Mouse (Mus musculus) fat pad, adult 2 months (tissue): ENCODE results near the gene Peak1.
"Not testable (repeated sequence)": the region's sequence is repeated elsewhere in the genome, so short reads cannot be mapped to it uniquely, and the experiment has no call there.

Source experiments
- DNase-seq: peaks from one replicate; pipeline ENCODE4 v3.0.0-alpha.2; 2011; ENCODE audit warnings: low read depth, low spot score; ENCODE audit errors: extremely low read depth

Gene Peak1

GRCm38 (mm10) chr9:56417948-56418737 is at the start of gene Peak1, which contains the start of gene Hmg20a:
Gene Peak1, minus strand, starts transcription at chr9:56418067.
Gene Hmg20a, plus strand, starts transcription at chr9:56418609.
- DNase-seq = peak; percentile 85

- DNase-seq = no peak
Measured at GRCm38 (mm10) chr9:56466251-56466650, 48.4 kb upstream of the Peak1 start.

GRCm38 (mm10) chr9:56464863-56465654 is 47.2 kb upstream of the Peak1 start:
- peak; percentile 45 for DNase-seq

DNA sequence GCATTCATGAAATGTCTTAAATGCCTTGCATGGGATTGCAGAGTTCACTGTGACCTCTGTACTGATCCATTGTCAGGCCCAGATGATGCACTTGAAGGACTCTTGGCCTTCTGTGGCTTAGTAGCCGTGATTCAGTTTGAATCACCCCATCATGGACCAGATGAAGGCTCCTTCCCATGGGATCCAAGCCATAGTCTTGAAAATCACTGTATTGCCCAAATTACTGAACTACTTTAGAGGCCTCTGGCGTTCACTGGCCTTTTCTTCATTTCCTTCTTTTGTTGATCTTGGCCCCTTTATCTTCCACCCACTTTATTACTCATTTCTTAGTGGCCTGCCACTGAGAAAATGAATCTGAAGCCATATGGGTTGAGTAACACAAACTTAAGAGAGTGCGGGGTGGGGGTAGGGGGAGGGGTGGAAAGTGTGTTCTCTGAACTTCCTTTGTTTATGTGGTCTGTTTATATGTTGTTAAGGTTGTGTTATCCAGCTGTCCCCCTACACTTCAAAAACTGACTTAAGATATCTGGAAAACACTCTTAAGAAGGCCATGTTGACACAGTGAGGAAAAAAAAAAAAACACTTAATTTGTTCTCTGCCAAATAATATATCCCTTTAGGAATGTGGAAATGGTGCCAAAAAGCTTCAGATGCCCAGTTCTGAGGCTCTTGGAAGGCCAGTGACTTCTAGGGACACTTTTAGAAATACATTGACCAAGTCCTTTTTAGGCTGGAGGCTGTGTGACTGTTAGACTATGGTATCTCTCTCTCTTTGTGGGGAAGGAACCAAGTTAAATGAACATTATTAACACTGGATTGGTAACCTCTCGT is 46.0 kb upstream of the Peak1 start:
- DNase-seq = no peak

GRCm38 (mm10) chr9:56463046-56463445 is 45.2 kb upstream of the Peak1 start:
- DNase-seq = no peak

DNA sequence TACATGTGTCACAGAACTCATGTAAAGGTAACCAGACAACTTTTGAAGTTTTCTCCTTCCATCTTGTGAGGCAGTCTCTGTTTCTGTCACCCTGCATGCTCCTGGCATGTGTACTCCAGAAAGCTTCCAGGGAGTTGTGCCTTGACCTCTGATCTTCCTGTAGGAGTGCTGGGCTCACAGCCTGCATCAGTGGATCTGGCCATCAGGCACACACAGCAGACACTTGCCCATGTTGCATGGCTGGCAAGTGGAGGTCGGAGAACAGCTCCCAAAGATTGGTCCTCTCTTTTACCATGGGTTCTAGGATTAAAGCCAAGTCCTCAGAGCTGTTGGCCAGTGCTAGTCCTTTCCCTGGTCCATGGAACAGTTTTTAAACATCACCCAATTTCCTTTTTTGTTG is 44.7 kb upstream of the Peak1 start:
- DNase-seq = no peak

GRCm38 (mm10) chr9:56460987-56461386 is 43.1 kb upstream of the Peak1 start:
- peak; percentile 65 for DNase-seq

DNA sequence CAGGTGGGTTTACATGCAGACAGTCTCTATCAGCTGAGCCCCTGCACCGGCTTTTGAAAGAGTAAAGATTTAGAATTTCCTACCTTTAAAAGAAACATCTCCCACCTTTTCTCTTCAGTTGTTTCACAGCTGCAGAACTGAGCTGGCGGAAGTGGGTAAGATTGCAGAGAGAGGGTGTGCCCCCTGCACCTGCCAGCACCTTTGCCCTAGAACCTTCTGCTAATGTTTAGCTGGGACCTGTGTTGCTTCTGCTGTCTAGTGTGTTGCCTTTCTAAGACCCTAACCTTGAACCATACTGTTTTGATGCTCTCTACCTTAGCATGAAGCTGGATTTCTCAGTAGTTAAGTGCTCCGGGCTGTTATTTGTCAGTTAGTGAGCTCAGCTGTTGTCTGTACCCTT is 38.6 kb upstream of the Peak1 start:
- DNase-seq = no peak

GRCm38 (mm10) chr9:56453038-56453815 is 35.4 kb upstream of the Peak1 start:
- no peak for DNase-seq

DNA sequence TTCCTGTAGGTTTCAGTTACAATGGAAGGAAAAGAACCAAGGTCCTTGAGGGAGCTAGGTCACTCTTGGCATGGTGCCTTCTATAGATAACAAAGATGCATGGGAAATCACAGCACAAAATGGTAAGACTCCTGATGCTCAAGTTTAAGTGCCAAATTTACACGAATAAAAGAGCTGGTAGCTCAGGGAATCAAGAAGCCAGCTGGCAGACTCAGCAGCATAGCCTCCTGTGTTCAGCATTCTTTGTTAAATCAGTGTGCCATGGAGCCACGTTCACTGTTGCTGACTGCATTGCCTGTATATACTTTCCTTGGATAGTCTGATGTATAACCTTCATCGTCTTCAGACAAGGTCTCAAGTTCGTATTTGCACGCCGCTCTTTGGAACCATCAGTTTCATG is 33.7 kb upstream of the Peak1 start:
- no peak for DNase-seq

- DNase-seq = no peak
Measured at GRCm38 (mm10) chr9:56439699-56440098, 21.8 kb upstream of the Peak1 start.

- not testable (repeated sequence) for DNase-seq
Measured at GRCm38 (mm10) chr9:56437300-56437892, 19.5 kb upstream of the Peak1 start.

- no peak for DNase-seq
Measured at GRCm38 (mm10) chr9:56435821-56436526, 18.1 kb upstream of the Peak1 start.

- no peak for DNase-seq
Measured at GRCm38 (mm10) chr9:56424861-56425260, 7.0 kb upstream of the Peak1 start.

DNA sequence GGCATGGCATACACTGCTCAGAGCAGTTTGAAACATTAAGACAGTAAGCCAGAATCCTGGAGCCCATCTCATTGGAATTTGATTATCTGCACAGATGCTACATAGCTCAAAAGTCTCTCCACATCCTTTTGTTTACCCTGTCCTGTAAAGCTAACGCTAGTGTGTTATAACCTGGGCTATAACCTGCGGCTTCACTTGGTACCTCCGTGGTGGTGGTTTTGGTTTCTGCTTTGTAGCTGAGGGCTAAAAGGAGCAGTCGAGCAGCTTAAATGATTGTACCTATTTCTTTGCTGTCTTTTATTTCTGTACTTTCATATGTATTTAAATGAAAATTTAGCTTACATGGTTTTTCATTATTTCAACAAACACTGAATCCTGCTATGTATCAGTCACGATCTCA is 4.1 kb upstream of the Peak1 start:
- no peak for DNase-seq

GRCm38 (mm10) chr9:56420892-56421601 is 3.2 kb upstream of the Peak1 start:
- no peak for DNase-seq

- no peak for DNase-seq
Measured at GRCm38 (mm10) chr9:56420236-56420635, 2.4 kb upstream of the Peak1 start.

GRCm38 (mm10) chr9:56418738-56419239 is 922 bp upstream of the Peak1 start:
- peak; percentile 4 for DNase-seq
